Mouse (Mus musculus) C2C12 (cell line): ENCODE data around the gene Ajap1.

ENCODE experiments used
- CEBPB ChIP-seq: IDR thresholded peaks from one replicate; pipeline ENCODE4 v1.6.1; 2011; ENCODE audit warnings: low read depth, mild to moderate bottlenecking, control low read depth, moderate library complexity
- CTCF ChIP-seq: IDR thresholded peaks from one replicate; pipeline ENCODE4 v1.5.1; 2011; ENCODE audit not compliant: control insufficient read depth, insufficient read depth, insufficient read length
- FOSL1 ChIP-seq: IDR thresholded peaks from one replicate; pipeline ENCODE4 v1.8.0; 2011; ENCODE audit warnings: mild to moderate bottlenecking, low read length; ENCODE audit not compliant: poor library complexity, insufficient read depth, severe bottlenecking
- MYOG ChIP-seq: IDR thresholded peaks from one replicate; pipeline ENCODE4 v1.6.1; 2011; ENCODE audit not compliant: control insufficient read depth, insufficient read length; ENCODE audit errors: extremely low read depth

DNA sequence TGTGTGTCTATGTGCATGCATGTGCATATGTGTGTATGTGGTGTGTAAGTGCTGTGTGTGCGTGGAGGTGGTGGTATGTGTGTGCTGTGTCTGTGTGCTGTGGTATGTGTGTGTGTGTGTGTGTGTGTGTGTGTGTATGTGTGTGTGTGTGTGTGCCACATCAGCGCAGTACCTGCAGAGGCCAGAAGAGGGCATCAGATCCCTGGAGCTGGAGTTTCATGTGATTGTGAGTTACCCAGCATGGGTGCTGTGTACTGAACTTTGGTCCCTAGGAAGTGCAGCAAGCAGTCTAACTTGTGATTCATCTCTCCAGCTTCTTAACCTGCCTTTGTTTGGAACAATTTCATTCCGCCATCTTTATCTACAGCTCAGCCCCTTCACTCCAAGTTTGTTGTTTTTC, 137.6 kb downstream of the Ajap1 start:
- TF ChIP-seq MYOG = no peak
- no peak for TF ChIP-seq CTCF
- TF ChIP-seq FOSL1 = no peak
- no peak for TF ChIP-seq CEBPB
